ENCODE assay signal across 13 mouse cellular contexts in the genomic region with DNA sequence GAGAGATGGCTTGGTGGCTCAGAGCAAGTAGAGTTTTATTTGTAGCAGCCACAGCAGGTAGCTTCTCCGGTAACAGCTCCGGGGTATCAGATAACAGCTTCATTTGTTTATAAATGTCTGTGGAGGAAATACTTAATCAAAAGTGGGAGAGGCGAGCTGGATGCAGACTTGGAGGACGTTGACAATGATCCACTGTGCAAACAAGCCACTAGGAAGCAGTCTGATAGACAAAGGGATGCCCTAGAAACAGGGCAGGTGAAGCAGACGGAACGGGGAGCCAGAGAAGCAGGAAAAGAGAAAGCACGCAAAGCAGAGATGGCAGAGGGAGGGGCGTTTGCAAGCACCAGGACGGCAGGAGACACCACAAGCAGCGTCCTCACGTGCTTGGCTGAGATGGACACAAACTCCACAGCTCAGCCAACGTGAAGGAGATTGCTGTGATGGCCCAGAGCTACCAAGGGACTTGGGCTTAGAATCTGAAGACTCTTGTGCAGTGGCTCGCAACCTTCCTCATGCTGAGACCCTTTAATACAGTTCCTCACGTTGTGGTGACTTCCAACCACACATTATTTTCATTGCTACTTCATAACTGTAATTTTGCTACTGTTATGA. TPM values are rescaled to one million over a fixed set of nuclear protein-coding genes. Genes with fewer than 3 reads are reported as not detected.
DNase-seq lines count a peak whose midpoint lies in the region; ATAC-seq and TF ChIP-seq lines count a peak whose summit lies in the region.
"Had no signal": no experiment of that assay in that cellular context is flagged by ENCODE, and none has a peak within 500 bp of the region (broad histone marks: within the 10 kb centered on the region; RNA-seq: fewer than 3 reads in every experiment).

No protein-coding gene starts in this region.

- no peaks in the 10 kb centered on the region for H3K36me3 ChIP-seq in kidney, embryonic 14.5 days (ENCODE audit: control insufficient read depth, insufficient read depth, low read length)
- H3K36me3 ChIP-seq in ES-E14 (ENCODE audit: control insufficient read depth, insufficient read depth, low read length, poor library complexity, severe bottlenecking), result no peaks in the 10 kb centered on the region
- no peaks in the 10 kb centered on the region for H3K36me3 ChIP-seq in hindbrain, embryonic 11.5 days (ENCODE audit: control insufficient read depth, insufficient read depth, low read length)
- no peaks in the 10 kb centered on the region for H3K36me3 ChIP-seq in midbrain, embryonic 15.5 days (replicated peaks)

- 0 out of 2 replicates have a peak, but pooled peaks cover 13% of the 10 kb centered on the region for H3K4me1 ChIP-seq in kidney, embryonic 14.5 days (ENCODE audit: control insufficient read depth, insufficient read depth, low read length)
- H3K4me1 ChIP-seq in ES-E14 (ENCODE audit: control insufficient read depth in 2 of 2, insufficient read depth in 2 of 2, low read length in 2 of 2, poor library complexity in 1 of 2), result peaks cover 3 to 17% of the 10 kb centered on the region in 2 experiments; a peak in 3 of 4 replicates
- no peaks in the 10 kb centered on the region for H3K4me1 ChIP-seq in hindbrain, embryonic 11.5 days (replicated peaks; ENCODE audit: control insufficient read depth, insufficient read depth, low read length)
- H3K4me1 ChIP-seq in midbrain, embryonic 15.5 days, result peaks cover 11% of the 10 kb centered on the region

- H3K9me3 ChIP-seq in kidney, embryonic 14.5 days (ENCODE audit: control insufficient read depth, low read length), result no peaks in the 10 kb centered on the region
- no peaks in the 10 kb centered on the region for H3K9me3 ChIP-seq in ES-E14 (ENCODE audit: control insufficient read depth, insufficient read depth, low read depth, low read length)
- no peaks in the 10 kb centered on the region for H3K9me3 ChIP-seq in hindbrain, embryonic 11.5 days (ENCODE audit: control insufficient read depth, low read length)
- H3K9me3 ChIP-seq in midbrain, embryonic 15.5 days, result no peaks in the 10 kb centered on the region

- H3K4me3 ChIP-seq in kidney, embryonic 14.5 days (ENCODE audit: low read length), result no peak overlapping the region; the same call in 1 of the 2 replicates
- H3K4me3 ChIP-seq in ES-E14 (ENCODE audit: insufficient read depth in 1 of 2, low read depth in 1 of 2, low read length in 2 of 2, poor library complexity in 1 of 2, severe bottlenecking in 1 of 2), result peak overlapping the region; percentile 16 to 58; a peak in 3 of 4 replicates
- H3K4me3 ChIP-seq in hindbrain, embryonic 11.5 days (ENCODE audit: low read depth, low read length), result no peak overlapping the region
- no peak overlapping the region for H3K4me3 ChIP-seq in midbrain, embryonic 15.5 days

- ATAC-seq in kidney, embryonic 14.5 days (ENCODE audit: low FRiP score, low TSS enrichment), result no peak
- no peak for ATAC-seq in hindbrain, embryonic 11.5 days (ENCODE audit: low FRiP score)
- no peak for ATAC-seq in midbrain, embryonic 15.5 days (replicated peaks)

- WGBS in kidney, embryonic 14.5 days, result 7% methylated on average over 14 of the region's 14 CpGs
- WGBS in hindbrain, embryonic 11.5 days, result 6% methylated on average over 14 of the region's 14 CpGs
- 6% methylated on average over 14 of the region's 14 CpGs for WGBS in midbrain, embryonic 15.5 days

- H3K27ac ChIP-seq in kidney, embryonic 14.5 days (ENCODE audit: low read depth, low read length), result no peak overlapping the region
- peak overlapping the region; percentile 77; the same call in 1 of the 2 replicates for H3K27ac ChIP-seq in ES-E14 (ENCODE audit: insufficient read depth, low read depth, low read length, poor library complexity, severe bottlenecking)
- no peak overlapping the region for H3K27ac ChIP-seq in hindbrain, embryonic 11.5 days (ENCODE audit: low read depth, low read length)
- peak overlapping the region; percentile 15; the same call in 1 of the 2 replicates for H3K27ac ChIP-seq in midbrain, embryonic 15.5 days

- in situ Hi-C loops in ES-E14 (cut with MboI; ENCODE audit: low sequenced_read_pairs in 2 of 2, unreplicated experiment in 2 of 2), result no loop called here

- peak overlapping the region; percentile 18; the same call in 1 of the 2 replicates for H3K9ac ChIP-seq in kidney, embryonic 14.5 days (ENCODE audit: low read depth, low read length)
- peak overlapping the region; percentile 57; the same call in 1 of the 2 replicates for H3K9ac ChIP-seq in ES-E14 (ENCODE audit: insufficient read depth, low read depth, low read length, poor library complexity, severe bottlenecking)
- H3K9ac ChIP-seq in hindbrain, embryonic 11.5 days (ENCODE audit: low read depth, low read length), result no peak overlapping the region
- H3K9ac ChIP-seq in midbrain, embryonic 15.5 days, result no peak overlapping the region

- peak overlapping the region; percentile 36 for H3K4me2 ChIP-seq in kidney, embryonic 14.5 days (replicated peaks; ENCODE audit: low read depth, low read length)
- no peak overlapping the region for H3K4me2 ChIP-seq in hindbrain, embryonic 11.5 days (replicated peaks; ENCODE audit: low read depth, low read length)
- peak overlapping the region; percentile 16 for H3K4me2 ChIP-seq in midbrain, embryonic 15.5 days

- peaks cover 7% of the 10 kb centered on the region for H3K27me3 ChIP-seq in kidney, embryonic 14.5 days (ENCODE audit: control insufficient read depth, insufficient read depth, low read length)
- H3K27me3 ChIP-seq in hindbrain, embryonic 11.5 days (ENCODE audit: control insufficient read depth, insufficient read depth, low read length), result peaks cover 12% of the 10 kb centered on the region
- H3K27me3 ChIP-seq in midbrain, embryonic 15.5 days (replicated peaks), result peaks cover 30% of the 10 kb centered on the region

- no peak for DNase-seq in kidney, adult 9 months
- peak; percentile 54 for DNase-seq in ES-E14 (ENCODE audit: low read depth, low spot score)
- DNase-seq in hindbrain, embryonic 11.5 days (ENCODE audit: low spot score), result peak; percentile 19
- DNase-seq in adrenal gland, adult (ENCODE audit: inconsistent age in 2 of 2, low spot score in 1 of 2), result no peak
- DNase-seq in frontal cortex, postnatal 36 days (ENCODE audit: low spot score in 2 of 2), result no peak
- DNase-seq in kidney, adult 18-20 months, result no peak
- DNase-seq: cerebellum, adult 11 months; heart, postnatal 14 days; lung, postnatal 36 days; right cerebral cortex, adult 18-20 months had no signal

TF ChIP-seq in ES-E14, 5 proteins besides CTCF, POLR2A, EP300 and RAD21:
- TF ChIP-seq ZNF384 (IDR thresholded peaks at IDR 0.05; ENCODE audit: low read depth, low read length) (no peak), MAFK (IDR thresholded peaks at IDR 0.05; ENCODE audit: insufficient read depth, low read depth, low read length) (no peak), CHD2 (IDR thresholded peaks at IDR 0.05; ENCODE audit: low read depth, low read length) (no peak), ZC3H11A (IDR thresholded peaks at IDR 0.05; ENCODE audit: borderline replicate concordance, low read depth, low read length) (no peak), HCFC1 (IDR thresholded peaks at IDR 0.05; ENCODE audit: borderline replicate concordance, insufficient read depth, low read length) (no peak)
TF ChIP-seq in ES-E14: peak in this region for 0.

RNA-seq across cellular contexts. Expression of a gene that starts 21.3 kb away (rescaled TPM):
- polyA plus RNA-seq in kidney, embryonic 14.5 days (2014; fragmentation: Nextera tagmentation; extraction: Ambion mirVana), result 0.14 and 0.18 TPM in 2 replicates
- total RNA-seq in ES-E14 (2012; rRNA removed), result 2.3 and 5.3 TPM in 2 replicates
- polyA plus RNA-seq in hindbrain, embryonic 11.5 days (2014; fragmentation: Nextera tagmentation; extraction: Ambion mirVana), result 1.2 and 1.4 TPM in 2 replicates
- 20.2 and 22.4 TPM in 2 replicates for polyA plus RNA-seq in midbrain, embryonic 15.5 days (2015; fragmentation: Nextera tagmentation; extraction: Ambion mirVana)

RNA-seq across cellular contexts. Expression of a gene that starts 27.8 kb away (rescaled TPM):
- 0.23 TPM in 1 of 2 replicates, not detected in the other for polyA plus RNA-seq in kidney, embryonic 14.5 days (2014; fragmentation: Nextera tagmentation; extraction: Ambion mirVana)
- total RNA-seq in ES-E14 (2012; rRNA removed), result 147 and 174 TPM in 2 replicates
- not detected in 2 replicates for polyA plus RNA-seq in hindbrain, embryonic 11.5 days (2014; fragmentation: Nextera tagmentation; extraction: Ambion mirVana)
- polyA plus RNA-seq in midbrain, embryonic 15.5 days (2015; fragmentation: Nextera tagmentation; extraction: Ambion mirVana), result not detected in 2 replicates
- total RNA-seq: heart, postnatal 14 days; left cerebral cortex, adult 18-20 months had no signal

Comparison
In these comparisons a context has a peak if more than half of its experiments do, and no peak if none do; other contexts are left out.
1. H3K27ac ChIP-seq: peak in ES-E14 (single experiment) and midbrain, embryonic 15.5 days (single experiment); none in kidney, embryonic 14.5 days (single experiment) and hindbrain, embryonic 11.5 days (single experiment).
2. H3K4me3 ChIP-seq: peak in ES-E14 (2 of 2); none in kidney, embryonic 14.5 days (single experiment), hindbrain, embryonic 11.5 days (single experiment) and midbrain, embryonic 15.5 days (single experiment).
3. H3K9ac ChIP-seq: peak in kidney, embryonic 14.5 days (single experiment) and ES-E14 (single experiment); none in hindbrain, embryonic 11.5 days (single experiment) and midbrain, embryonic 15.5 days (single experiment).
4. DNase-seq: peak in ES-E14 (single experiment) and hindbrain, embryonic 11.5 days (single experiment); none in kidney, adult 9 months (single experiment), adrenal gland, adult (0 of 2), frontal cortex, postnatal 36 days (0 of 2) and kidney, adult 18-20 months (single experiment).